Mouse (Mus musculus) liver, adult 10 weeks (tissue): Measurements from ENCODE around the gene Prb1. TPM values are rescaled to one million over a fixed set of nuclear protein-coding genes. Genes with fewer than 3 reads are reported as not detected.

Experiments used
- polyA plus RNA-seq: library from polyadenylated mRNA; stranded (reverse); fragments of 350-450 nt; fragmentation: Illumina TruSeq; extraction: RNeasy Lipid Tissue Mini Kit (QIAGEN cat#74804); gene quantifications from one replicate; pipeline ENCODE4 v1.2.3, GENCODE M21; 2014; ENCODE audit warnings: low read depth, low replicate concordance

Gene Prb1
- not detected for polyA plus RNA-seq

DNA sequence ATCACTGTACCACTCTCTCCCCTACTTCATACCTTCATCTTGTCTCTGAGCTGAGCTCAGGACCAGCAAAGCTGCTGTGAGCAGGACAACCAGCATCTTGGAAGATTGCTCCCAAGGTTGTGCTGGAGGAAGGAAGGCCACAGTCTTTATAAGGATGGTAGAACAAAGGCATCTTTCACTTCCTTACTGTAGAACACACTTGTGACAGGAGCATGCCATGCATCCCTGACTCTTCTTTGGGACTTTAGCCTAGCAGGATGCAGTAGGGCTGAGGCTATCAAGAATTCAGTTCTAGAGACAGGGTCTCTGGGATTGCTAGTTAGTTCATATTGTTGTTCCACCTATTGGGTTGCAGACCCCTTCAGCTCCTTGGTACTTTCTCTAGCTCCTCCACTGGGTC, at the start of gene Prb1:
TSS of gene Prb1 (minus strand) at position 101 of the 400 bp plus-strand sequence.

Other genes starting within 250 kb of the Prb1 start
- gene Prpmp5, start 104.2 kb upstream of the Prb1 start, polyA plus RNA-seq = not detected
- not detected for gene Gm8882, start 153.6 kb upstream of the Prb1 start, polyA plus RNA-seq